Mouse (Mus musculus): Measurements from ENCODE around the gene Haus4. TPM values are rescaled to one million over a fixed set of nuclear protein-coding genes. Genes with fewer than 3 reads are reported as not detected.
A peak's percentile ranks its signal among the peaks of the same experiment; 100 is the strongest.

Gene Haus4
- polyA plus RNA-seq, 1 experiment from 2014 or later: 50.6 TPM

DNA sequence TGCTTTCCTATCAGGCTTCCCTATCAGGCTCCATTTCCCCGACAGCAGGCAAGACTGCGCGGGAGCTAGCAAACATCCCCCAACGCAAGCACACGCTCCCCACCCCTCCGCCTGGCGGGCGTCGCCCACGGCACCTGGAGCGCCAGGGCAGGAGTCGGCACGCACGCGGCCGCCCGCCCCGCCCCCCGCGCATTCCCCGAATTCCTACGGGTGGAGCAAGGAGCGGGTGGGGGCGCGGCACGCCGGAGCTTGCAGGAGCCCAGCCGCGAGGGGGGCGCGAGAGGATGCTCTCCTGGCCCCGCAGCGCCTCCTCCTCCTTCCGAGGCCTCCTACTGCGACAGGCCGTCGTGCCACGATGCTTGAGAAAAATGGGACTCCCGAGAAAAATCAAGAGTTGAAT, 21.2 kb upstream of the Haus4 start:
- Histone ChIP-seq H3K4me2 (ENCODE audit: low read depth, low read length, severe bottlenecking) (peak overlapping the region; percentile 85), H3K36me3 (ENCODE audit: control insufficient read depth, insufficient read depth, low read length) (no peaks in the 10 kb centered on the region; the same call in 1 of the 2 replicates), H3K4me1 (replicated peaks; ENCODE audit: control insufficient read depth, insufficient read depth, low read length) (peaks cover 29% of the 10 kb centered on the region), H3K9me3 (ENCODE audit: control insufficient read depth, low read length) (no peaks in the 10 kb centered on the region), H3K9ac (ENCODE audit: low read length) (peak overlapping the region; percentile 95), H3K27ac (ENCODE audit: low read depth, low read length) (peak overlapping the region; percentile 34; the same call in 1 of the 2 replicates), H3K27me3 (ENCODE audit: control insufficient read depth, insufficient read depth, low read length) (no peaks in the 10 kb centered on the region), H3K4me3 (ENCODE audit: low read depth, low read length) (peak overlapping the region; percentile 91)
- ATAC-seq (replicated peaks; ENCODE audit: low FRiP score) (0 out of 2 replicates have a peak, but pooled peaks have one; percentile 4), DNase-seq (ENCODE audit: low spot score) (peak; percentile 92)
- 1% methylated on average over 36 of the region's 39 CpGs for WGBS

DNA sequence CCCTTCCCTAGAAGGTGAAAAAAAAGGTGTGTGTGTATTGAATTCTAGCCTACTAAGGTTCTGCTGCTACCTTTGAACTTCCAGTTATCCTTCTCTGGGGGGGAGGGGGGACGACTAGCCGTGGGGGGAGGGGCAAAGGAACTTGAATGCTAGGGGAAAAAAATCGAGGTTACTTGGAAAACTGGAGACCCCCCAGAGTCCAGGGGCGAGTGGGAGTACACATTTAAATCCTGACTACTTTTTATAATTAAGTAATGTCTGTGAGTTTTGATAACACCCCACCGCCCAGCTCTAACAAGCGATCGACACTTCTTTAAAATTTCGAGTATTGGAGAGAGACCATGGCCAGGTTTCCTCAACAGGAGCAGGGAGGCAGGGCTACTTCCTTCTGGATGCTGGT, 20.6 kb upstream of the Haus4 start:
- DNase-seq (ENCODE audit: low spot score) (peak; percentile 51), ATAC-seq (replicated peaks; ENCODE audit: low FRiP score) (no peak)
- Histone ChIP-seq H3K36me3 (ENCODE audit: control insufficient read depth, insufficient read depth, low read length) (no peaks in the 10 kb centered on the region; the same call in 1 of the 2 replicates), H3K9ac (ENCODE audit: low read length) (peak overlapping the region; percentile 95), H3K4me1 (replicated peaks; ENCODE audit: control insufficient read depth, insufficient read depth, low read length) (peaks cover 29% of the 10 kb centered on the region), H3K4me2 (ENCODE audit: low read depth, low read length, severe bottlenecking) (peak overlapping the region; percentile 85), H3K9me3 (ENCODE audit: control insufficient read depth, low read length) (no peaks in the 10 kb centered on the region), H3K27me3 (ENCODE audit: control insufficient read depth, insufficient read depth, low read length) (no peaks in the 10 kb centered on the region), H3K4me3 (ENCODE audit: low read depth, low read length) (peak overlapping the region; percentile 91), H3K27ac (ENCODE audit: low read depth, low read length) (peak overlapping the region; percentile 0; the same call in 1 of the 2 replicates)
- WGBS: 0% methylated on average over 8 of the region's 8 CpGs

DNA sequence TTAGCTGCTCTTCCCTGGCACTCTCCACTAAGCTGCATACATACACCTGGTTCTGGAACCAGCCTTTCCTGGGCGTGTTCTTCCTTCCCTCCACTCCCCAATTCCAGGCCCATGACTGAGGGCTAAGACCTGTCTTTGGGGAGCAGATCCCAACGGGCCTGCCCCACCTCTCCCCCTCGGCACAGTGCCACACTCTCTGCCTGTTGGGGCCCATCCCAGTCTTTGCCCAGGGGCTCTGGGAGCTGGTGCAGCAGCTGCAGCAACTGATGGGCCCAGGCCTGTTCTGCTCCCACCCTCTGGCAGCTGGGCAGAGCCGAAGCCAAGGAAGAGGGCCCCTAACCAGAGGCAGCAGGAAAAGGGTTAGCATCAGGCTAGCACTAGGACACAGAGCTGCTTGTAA, 19.8 kb upstream of the Haus4 start:
- H3K4me2 ChIP-seq (ENCODE audit: low read depth, low read length, severe bottlenecking): peak overlapping the region; percentile 85
- ATAC-seq (replicated peaks; ENCODE audit: low FRiP score) (no peak), DNase-seq (ENCODE audit: low spot score) (peak; percentile 60)
- 6% methylated on average over 4 of the region's 4 CpGs for WGBS
- peak overlapping the region; percentile 91 for H3K4me3 ChIP-seq (ENCODE audit: low read depth, low read length)
- H3K9me3 ChIP-seq (ENCODE audit: control insufficient read depth, low read length): no peaks in the 10 kb centered on the region
- peak overlapping the region; percentile 95 for H3K9ac ChIP-seq (ENCODE audit: low read length)
- no peaks in the 10 kb centered on the region for H3K27me3 ChIP-seq (ENCODE audit: control insufficient read depth, insufficient read depth, low read length)
- no peaks in the 10 kb centered on the region; the same call in 1 of the 2 replicates for H3K36me3 ChIP-seq (ENCODE audit: control insufficient read depth, insufficient read depth, low read length)
- H3K4me1 ChIP-seq (replicated peaks; ENCODE audit: control insufficient read depth, insufficient read depth, low read length): peaks cover 32% of the 10 kb centered on the region
- H3K27ac ChIP-seq (ENCODE audit: low read depth, low read length): peak overlapping the region; percentile 28

DNA sequence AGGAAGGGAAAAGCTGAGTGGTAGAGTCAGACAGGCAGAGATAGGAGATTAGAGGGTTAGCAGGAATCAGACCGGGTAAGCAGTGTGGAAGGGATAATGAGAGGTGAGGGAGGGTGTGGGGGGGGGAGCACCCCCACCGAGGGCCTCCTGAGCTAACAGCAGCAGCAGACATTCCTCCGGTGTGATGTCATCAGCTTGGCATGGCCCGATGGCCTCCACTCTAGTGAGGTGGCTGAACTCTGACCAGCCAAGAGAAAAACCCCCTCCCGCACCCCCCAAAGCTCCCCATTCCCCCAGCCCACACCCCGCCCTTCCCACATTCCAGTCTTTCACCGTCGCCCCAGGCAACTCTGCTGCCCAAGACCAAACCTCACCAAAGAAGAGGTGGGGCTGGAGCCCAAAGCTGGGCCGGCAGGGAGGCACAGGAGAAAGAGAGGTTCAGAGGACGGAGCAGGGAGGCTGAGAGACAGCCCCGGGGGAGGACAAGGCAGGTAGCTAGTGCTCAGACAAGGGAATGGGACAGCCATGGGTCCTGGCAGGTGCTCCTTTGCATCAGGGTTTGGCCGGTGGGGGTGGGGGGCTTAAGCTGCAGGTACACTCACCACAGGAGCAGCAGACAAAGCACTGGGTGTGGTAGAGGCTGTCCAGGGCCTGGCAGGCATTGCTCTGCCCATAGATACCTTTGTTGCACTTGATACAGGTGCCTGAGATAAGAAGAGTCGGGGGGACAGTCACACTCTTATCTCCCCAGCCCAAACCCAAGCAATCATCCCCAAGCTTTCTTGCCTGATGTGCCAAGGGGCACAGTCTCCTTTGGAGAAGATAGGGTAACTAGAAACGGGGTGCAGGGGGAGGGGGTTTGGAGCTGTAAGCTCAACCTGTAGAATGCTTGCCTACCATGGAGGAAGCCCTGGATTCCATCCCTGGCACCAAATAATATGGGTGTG, 18.6 kb upstream of the Haus4 start:
- 2% methylated on average over 14 of the region's 14 CpGs for WGBS
- H3K27ac ChIP-seq (ENCODE audit: low read depth, low read length): peak overlapping the region; percentile 83
- H3K27me3 ChIP-seq (ENCODE audit: control insufficient read depth, insufficient read depth, low read length): no peaks in the 10 kb centered on the region
- ATAC-seq (replicated peaks; ENCODE audit: low FRiP score): peak; percentile 67
- H3K4me3 ChIP-seq (ENCODE audit: low read depth, low read length): peak overlapping the region; percentile 91
- no peaks in the 10 kb centered on the region; the same call in 1 of the 2 replicates for H3K36me3 ChIP-seq (ENCODE audit: control insufficient read depth, insufficient read depth, low read length)
- no peaks in the 10 kb centered on the region for H3K9me3 ChIP-seq (ENCODE audit: control insufficient read depth, low read length)
- peak overlapping the region; percentile 85 for H3K4me2 ChIP-seq (ENCODE audit: low read depth, low read length, severe bottlenecking)
- H3K9ac ChIP-seq (ENCODE audit: low read length): peak overlapping the region; percentile 95
- peaks cover 32% of the 10 kb centered on the region for H3K4me1 ChIP-seq (replicated peaks; ENCODE audit: control insufficient read depth, insufficient read depth, low read length)
- peak; percentile 93 for DNase-seq (ENCODE audit: low spot score)

DNA sequence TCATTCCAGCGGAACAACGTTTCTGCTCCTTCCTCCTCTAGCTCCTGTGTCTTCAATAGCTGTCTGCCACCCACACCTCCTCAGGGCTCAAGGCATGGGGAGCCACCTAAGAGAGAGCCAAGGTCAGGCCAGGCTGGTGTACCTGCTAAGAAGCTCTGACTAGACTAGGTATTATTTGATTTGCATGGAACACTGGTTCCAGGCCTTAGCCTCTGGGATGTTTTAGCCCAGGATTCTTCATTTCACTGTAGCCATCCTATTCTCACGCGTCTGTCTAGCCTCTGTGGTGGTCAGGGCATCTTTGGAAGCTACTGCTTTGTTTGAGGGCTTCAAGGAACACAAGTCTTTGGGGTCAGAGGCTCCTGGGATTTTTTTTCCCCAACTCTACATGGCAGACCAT, 17.7 kb upstream of the Haus4 start:
- no peak for DNase-seq (ENCODE audit: low spot score)
- Histone ChIP-seq H3K4me3 (ENCODE audit: low read depth, low read length) (no peak overlapping the region; the same call in 1 of the 2 replicates), H3K27ac (ENCODE audit: low read depth, low read length) (peak overlapping the region; percentile 83), H3K4me2 (ENCODE audit: low read depth, low read length, severe bottlenecking) (peak overlapping the region; percentile 85; the same call in 1 of the 2 replicates), H3K4me1 (replicated peaks; ENCODE audit: control insufficient read depth, insufficient read depth, low read length) (peaks cover 32% of the 10 kb centered on the region), H3K9me3 (ENCODE audit: control insufficient read depth, low read length) (no peaks in the 10 kb centered on the region), H3K9ac (ENCODE audit: low read length) (peak overlapping the region; percentile 13), H3K27me3 (ENCODE audit: control insufficient read depth, insufficient read depth, low read length) (no peaks in the 10 kb centered on the region), H3K36me3 (ENCODE audit: control insufficient read depth, insufficient read depth, low read length) (peaks cover 3% of the 10 kb centered on the region; the same call in 1 of the 2 replicates)
- ATAC-seq (replicated peaks; ENCODE audit: low FRiP score): no peak
- WGBS: 46% methylated on average over 4 of the region's 4 CpGs

DNA sequence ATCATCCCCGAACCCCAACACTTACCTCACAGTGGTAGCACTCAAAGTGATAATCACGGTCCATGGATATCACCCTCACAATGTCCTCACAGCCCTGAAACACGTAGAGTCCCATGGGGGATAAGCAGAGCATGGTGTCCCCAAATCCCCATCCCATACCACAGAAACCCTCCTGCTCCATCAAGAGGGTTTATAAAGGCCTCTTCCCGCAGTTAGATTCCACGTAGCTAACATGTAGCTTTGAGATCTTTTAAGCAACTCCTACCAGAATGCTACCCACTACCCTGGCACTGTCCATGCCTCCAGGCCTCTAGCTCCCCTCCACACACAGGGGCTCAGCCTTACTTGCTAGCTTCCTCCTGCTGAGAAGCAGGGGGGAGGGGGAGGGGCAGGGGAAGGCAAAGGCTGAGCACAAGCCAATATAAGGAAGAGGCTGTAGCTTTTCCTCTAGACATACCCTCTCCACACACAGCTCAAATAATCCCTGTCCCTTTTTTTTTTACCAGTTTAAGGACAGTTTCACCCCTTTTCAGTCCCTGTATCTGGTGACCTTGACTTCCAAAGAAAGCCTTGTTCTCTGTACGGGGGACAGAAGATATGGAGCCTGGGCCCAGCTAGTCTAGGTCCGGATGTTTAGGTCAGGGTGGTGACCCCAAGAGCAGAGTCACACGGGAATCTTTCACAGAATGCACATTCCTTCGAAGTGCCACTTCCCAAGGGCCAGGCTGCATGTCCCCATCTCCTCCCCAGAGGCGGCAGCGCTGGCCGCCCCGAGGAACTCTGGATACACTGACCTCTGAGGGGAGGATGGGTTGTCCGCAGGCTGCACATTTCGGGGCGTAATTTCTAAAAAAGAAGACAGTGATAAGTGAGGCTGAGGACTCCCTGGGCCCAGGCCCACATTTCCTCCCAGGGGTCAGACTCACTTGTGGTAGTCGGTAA, 15.3 kb upstream of the Haus4 start:
- peaks cover 28% of the 10 kb centered on the region for H3K4me1 ChIP-seq (replicated peaks; ENCODE audit: control insufficient read depth, insufficient read depth, low read length)
- 56% methylated on average over 17 of the region's 17 CpGs for WGBS
- H3K27me3 ChIP-seq (ENCODE audit: control insufficient read depth, insufficient read depth, low read length): no peaks in the 10 kb centered on the region
- H3K36me3 ChIP-seq (ENCODE audit: control insufficient read depth, insufficient read depth, low read length): peaks cover 3% of the 10 kb centered on the region; the same call in 1 of the 2 replicates
- H3K4me3 ChIP-seq (ENCODE audit: low read depth, low read length): no peak overlapping the region
- H3K9me3 ChIP-seq (ENCODE audit: control insufficient read depth, low read length): no peaks in the 10 kb centered on the region
- no peak for ATAC-seq (replicated peaks; ENCODE audit: low FRiP score)
- H3K9ac ChIP-seq (ENCODE audit: low read length): no peak overlapping the region; the same call in 1 of the 2 replicates
- H3K27ac ChIP-seq (ENCODE audit: low read depth, low read length): 0 out of 2 replicates have a peak overlapping the region, but pooled peaks have one; percentile 41
- H3K4me2 ChIP-seq (ENCODE audit: low read depth, low read length, severe bottlenecking): no peak overlapping the region
- DNase-seq (ENCODE audit: low spot score): peak; percentile 58

DNA sequence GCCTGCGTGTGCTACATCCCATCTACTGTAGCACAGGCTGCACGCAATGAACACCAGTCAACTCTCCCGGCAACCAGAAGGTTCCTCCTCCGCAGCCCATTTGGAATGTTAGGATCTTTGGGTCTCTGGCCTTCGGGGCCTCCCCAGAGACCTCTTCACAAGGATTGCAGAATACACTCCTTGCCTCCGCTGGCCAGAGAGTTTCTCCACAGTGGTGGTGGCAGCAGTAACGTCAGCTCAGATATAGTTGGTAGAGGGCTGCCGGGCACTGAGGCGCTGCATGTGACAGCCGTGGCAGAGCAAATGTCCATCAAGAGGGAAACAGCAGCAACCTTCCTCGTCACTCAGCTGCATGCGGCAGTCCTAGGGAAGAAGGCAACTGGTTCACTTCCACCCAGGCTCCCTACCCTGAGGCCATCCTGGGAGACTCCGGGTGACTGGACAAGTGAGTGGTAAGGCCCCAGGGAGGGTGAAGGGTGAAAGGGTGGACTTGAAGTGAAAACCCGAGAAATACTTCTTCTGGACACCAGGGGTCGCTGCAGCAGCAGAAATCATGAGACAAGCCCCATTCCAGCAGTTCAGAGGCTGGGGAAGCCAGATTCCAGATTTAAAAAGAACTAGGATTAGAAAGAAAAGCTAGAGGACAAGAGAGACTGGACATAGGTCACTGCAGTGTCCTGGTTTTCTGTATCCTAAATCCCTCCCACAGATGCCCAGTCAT, 14.4 kb upstream of the Haus4 start:
- H3K4me3 ChIP-seq (ENCODE audit: low read depth, low read length): no peak overlapping the region
- H3K27ac ChIP-seq (ENCODE audit: low read depth, low read length): 0 out of 2 replicates have a peak overlapping the region, but pooled peaks have one; percentile 41
- DNase-seq (ENCODE audit: low spot score): peak; percentile 87
- H3K36me3 ChIP-seq (ENCODE audit: control insufficient read depth, insufficient read depth, low read length): peaks cover 3% of the 10 kb centered on the region; the same call in 1 of the 2 replicates
- H3K4me2 ChIP-seq (ENCODE audit: low read depth, low read length, severe bottlenecking): no peak overlapping the region
- ATAC-seq (replicated peaks; ENCODE audit: low FRiP score): no peak
- no peaks in the 10 kb centered on the region for H3K27me3 ChIP-seq (ENCODE audit: control insufficient read depth, insufficient read depth, low read length)
- H3K9ac ChIP-seq (ENCODE audit: low read length): no peak overlapping the region
- no peaks in the 10 kb centered on the region for H3K9me3 ChIP-seq (ENCODE audit: control insufficient read depth, low read length)
- peaks cover 20% of the 10 kb centered on the region for H3K4me1 ChIP-seq (replicated peaks; ENCODE audit: control insufficient read depth, insufficient read depth, low read length)
- 77% methylated on average over 15 of the region's 15 CpGs for WGBS
